9 mouse cellular contexts compared by ENCODE assay signal in genomic region chr5:135428786-135429185, GRCm38 (mm10). TPM values are rescaled to one million over a fixed set of nuclear protein-coding genes. Genes with fewer than 3 reads are reported as not detected.
DNase-seq lines count a peak whose midpoint lies in the region; ATAC-seq and TF ChIP-seq lines count a peak whose summit lies in the region.
"Had no signal": no experiment of that assay in that cellular context is flagged by ENCODE, and none has a peak within 500 bp of the region (broad histone marks: within the 10 kb centered on the region; RNA-seq: fewer than 3 reads in every experiment).

No protein-coding gene starts in this region.

- H3K4me2 ChIP-seq in kidney, postnatal 0 days (ENCODE audit: low read length): no peak overlapping the region

- H3K4me3 ChIP-seq in kidney, postnatal 0 days (replicated peaks; ENCODE audit: low read depth, low read length): no peak overlapping the region
- H3K4me3 ChIP-seq in bone marrow macrophage, adult 2 months (ENCODE audit: insufficient read depth, low read length): no peak overlapping the region

- peak; percentile 71 for TF ChIP-seq CTCF in kidney, postnatal 0 days (IDR thresholded peaks at IDR 0.05; ENCODE audit: low read depth)
- TF ChIP-seq CTCF in bone marrow macrophage, adult 2 months (IDR thresholded peaks at IDR 0.05; ENCODE audit: low read depth, low read length): peak; percentile 72

- DNase-seq in adrenal gland, postnatal 14 days: peak; percentile 43
- no peak for DNase-seq in adrenal gland, adult 18-20 months (ENCODE audit: low spot score in 2 of 2)
- DNase-seq in kidney, postnatal 0 days (ENCODE audit: low spot score): peak; percentile 36
- no peak for DNase-seq in kidney, adult 18-20 months
- DNase-seq in 3T3-L1 (ENCODE audit: low read depth, low spot score): peak; percentile 38
- DNase-seq in urinary bladder, adult 2 months (ENCODE audit: low spot score): no peak
- no peak for DNase-seq in spleen, adult 12 weeks (ENCODE audit: low spot score)

- no peak overlapping the region for H3K27ac ChIP-seq in kidney, postnatal 0 days
- H3K27ac ChIP-seq in bone marrow macrophage, adult 2 months (ENCODE audit: insufficient read depth, low read depth, low read length): no peak overlapping the region

- no peak for TF ChIP-seq POLR2A in bone marrow macrophage, adult 2 months (IDR thresholded peaks at IDR 0.05; ENCODE audit: borderline replicate concordance, low read depth, low read length)

- no peaks in the 10 kb centered on the region for H3K9me3 ChIP-seq in kidney, postnatal 0 days (replicated peaks; ENCODE audit: low read length)

- H3K9ac ChIP-seq in kidney, postnatal 0 days (ENCODE audit: low read depth, low read length): no peak overlapping the region

- 70% methylated on average over 5 of the region's 5 CpGs for WGBS in kidney, postnatal 0 days

- H3K27me3 ChIP-seq in kidney, postnatal 0 days (ENCODE audit: insufficient read depth, low read length): no peaks in the 10 kb centered on the region

- H3K36me3 ChIP-seq in kidney, postnatal 0 days (ENCODE audit: insufficient read depth, low read length): peaks cover 60% of the 10 kb centered on the region

- ATAC-seq in kidney, postnatal 0 days (replicated peaks; ENCODE audit: low FRiP score, low read depth): no peak
- ATAC-seq: inflammation-experienced regulatory T-cells, adult 6 months had no signal

- H3K4me1 ChIP-seq in kidney, postnatal 0 days (replicated peaks; ENCODE audit: insufficient read depth, low read length): no peaks in the 10 kb centered on the region
- H3K4me1 ChIP-seq in bone marrow macrophage, adult 2 months (ENCODE audit: control insufficient read depth, insufficient read depth, low read length): no peaks in the 10 kb centered on the region

RNA-seq across cellular contexts. Expression of gene Pom121, which starts 34.4 kb away (rescaled TPM):
- total RNA-seq in adrenal gland, postnatal 14 days (2021): 26.0 and 28.2 TPM in 2 replicates
- total RNA-seq in adrenal gland, adult 18-20 months (2021): 10 to 100 TPM; 22.2 to 23.3 TPM
- 8.1 and 8.9 TPM in 2 replicates for polyA plus RNA-seq in kidney, postnatal 0 days (2015; fragmentation: Nextera tagmentation; extraction: Ambion mirVana)
- 15.0 and 17.5 TPM in 2 replicates for polyA plus RNA-seq in bone marrow macrophage, adult 2 months (2012; ENCODE audit: insufficient read depth, insufficient read length, missing spikeins)
- polyA plus RNA-seq in urinary bladder, adult 2 months (2012; rRNA removed): 6.8 and 13.5 TPM in 2 replicates

RNA-seq across cellular contexts. Expression of gene Nsun5, which starts 59.0 kb away (rescaled TPM):
- total RNA-seq in adrenal gland, postnatal 14 days (2021): 15.7 and 22.7 TPM in 2 replicates
- total RNA-seq in adrenal gland, adult 18-20 months (2021): 10 to 100 TPM; 22.0 to 23.7 TPM
- 22.7 and 23.8 TPM in 2 replicates for polyA plus RNA-seq in kidney, postnatal 0 days (2015; fragmentation: Nextera tagmentation; extraction: Ambion mirVana)
- polyA plus RNA-seq in bone marrow macrophage, adult 2 months (2012; ENCODE audit: insufficient read depth, insufficient read length, missing spikeins): 8.0 and 11.4 TPM in 2 replicates
- 23.9 and 31.5 TPM in 2 replicates for polyA plus RNA-seq in urinary bladder, adult 2 months (2012; rRNA removed)

Comparison
In these comparisons a context has a peak if more than half of its experiments do, and no peak if none do; other contexts are left out.
1. DNase-seq: peak in adrenal gland, postnatal 14 days (single experiment), kidney, postnatal 0 days (single experiment) and 3T3-L1 (single experiment); none in adrenal gland, adult 18-20 months (0 of 2), kidney, adult 18-20 months (single experiment), urinary bladder, adult 2 months (single experiment) and spleen, adult 12 weeks (single experiment).